ENCODE assay signal across 9 mouse cellular contexts in the genomic region with DNA sequence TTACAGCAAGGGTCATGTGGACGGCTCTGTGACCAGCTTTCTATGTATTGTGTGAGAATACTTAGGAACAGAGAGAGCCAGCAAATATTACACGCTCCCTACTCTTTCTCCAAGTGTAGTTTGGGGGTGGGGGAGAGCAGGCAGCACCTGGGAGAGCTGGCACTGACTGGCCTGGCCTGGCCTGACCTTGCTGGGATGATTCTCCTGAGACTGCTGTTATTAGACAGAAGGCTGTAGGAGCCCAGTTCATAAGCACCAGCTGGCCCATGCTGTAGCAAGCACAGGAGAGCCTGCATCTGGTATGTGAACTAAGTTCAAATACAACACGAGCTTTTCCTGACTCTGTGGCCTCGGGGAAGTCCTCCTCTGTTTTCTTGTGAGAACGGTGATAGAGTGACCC. TPM values are rescaled to one million over a fixed set of nuclear protein-coding genes. Genes with fewer than 3 reads are reported as not detected.
DNase-seq lines count a peak whose midpoint lies in the region; ATAC-seq lines count a peak whose summit lies in the region.
"Had no signal": no experiment of that assay in that cellular context is flagged by ENCODE, and none has a peak within 500 bp of the region (broad histone marks: within the 10 kb centered on the region; RNA-seq: fewer than 3 reads in every experiment).

No protein-coding gene starts in this region.

- ATAC-seq in embryonic facial prominence, embryonic 11.5 days (replicated peaks; ENCODE audit: insufficient number of reproducible peaks, low FRiP score, low TSS enrichment, low read depth) = no peak
- ATAC-seq: forebrain, embryonic 14.5 days; liver, postnatal 0 days had no signal

- peak overlapping the region; percentile 74 for H3K27ac ChIP-seq in embryonic facial prominence, embryonic 11.5 days (replicated peaks; ENCODE audit: low read depth, low read length)
- peak overlapping the region; percentile 84 for H3K27ac ChIP-seq in limb, embryonic 10.5 days

- H3K4me1 ChIP-seq in embryonic facial prominence, embryonic 11.5 days (ENCODE audit: control insufficient read depth, insufficient read depth, low read length) = peaks cover 9% of the 10 kb centered on the region
- H3K4me1 ChIP-seq in limb, embryonic 10.5 days = peaks cover 99% of the 10 kb centered on the region

- H3K9me3 ChIP-seq in embryonic facial prominence, embryonic 11.5 days (replicated peaks; ENCODE audit: control insufficient read depth, low read length) = no peaks in the 10 kb centered on the region
- no peaks in the 10 kb centered on the region for H3K9me3 ChIP-seq in limb, embryonic 10.5 days (replicated peaks)

- H3K9ac ChIP-seq in embryonic facial prominence, embryonic 11.5 days (replicated peaks; ENCODE audit: low read length) = no peak overlapping the region; the same call in 1 of the 2 replicates
- H3K9ac ChIP-seq: liver, postnatal 0 days had no signal

- no peak overlapping the region for H3K4me2 ChIP-seq in embryonic facial prominence, embryonic 11.5 days (ENCODE audit: low read depth, low read length)

- H3K36me3 ChIP-seq in embryonic facial prominence, embryonic 11.5 days (replicated peaks; ENCODE audit: control insufficient read depth, insufficient read depth, low read depth, low read length) = no peaks in the 10 kb centered on the region
- H3K36me3 ChIP-seq in limb, embryonic 10.5 days = no peaks in the 10 kb centered on the region

- 36% methylated on average over 5 of the region's 5 CpGs for WGBS in embryonic facial prominence, embryonic 11.5 days
- 65% methylated on average over 5 of the region's 5 CpGs for WGBS in limb, embryonic 10.5 days

- DNase-seq in kidney, postnatal 36 days = peak; percentile 19 to 31
- no peak for DNase-seq in kidney, postnatal 25 days
- DNase-seq in MN1 (ENCODE audit: low spot score) = peak; percentile 53
- peak; percentile 44 for DNase-seq in embryonic facial prominence, embryonic 11.5 days (ENCODE audit: low spot score)
- peak; percentile 60 for DNase-seq in limb, embryonic 10.5 days (ENCODE audit: low spot score)
- DNase-seq in spleen, postnatal 14 days (ENCODE audit: low spot score in 2 of 2) = no peak
- no peak for DNase-seq in lung, postnatal 36 days
- DNase-seq: liver, postnatal 0 days had no signal

- H3K27me3 ChIP-seq in embryonic facial prominence, embryonic 11.5 days (ENCODE audit: control insufficient read depth, insufficient read depth, low read length) = no peaks in the 10 kb centered on the region
- no peaks in the 10 kb centered on the region for H3K27me3 ChIP-seq in limb, embryonic 10.5 days (ENCODE audit: low read depth, poor library complexity, severe bottlenecking)

- H3K4me3 ChIP-seq in embryonic facial prominence, embryonic 11.5 days (ENCODE audit: low read depth, low read length) = no peak overlapping the region
- no peak overlapping the region for H3K4me3 ChIP-seq in limb, embryonic 10.5 days

RNA-seq across cellular contexts. Expression of gene Phc2, which starts 38.7 kb away (rescaled TPM):
- polyA plus RNA-seq in embryonic facial prominence, embryonic 11.5 days (2014; fragmentation: Nextera tagmentation; extraction: Ambion mirVana) = 65.7 and 68.0 TPM in 2 replicates
- polyA plus RNA-seq in limb, embryonic 10.5 days (2016; fragmentation: Nextera tagmentation; extraction: Ambion mirVana) = 71.1 and 76.8 TPM in 2 replicates

Comparison
In these comparisons a context has a peak if more than half of its experiments do, and no peak if none do; other contexts are left out.
1. DNase-seq: peak in kidney, postnatal 36 days (2 of 2), MN1 (single experiment), embryonic facial prominence, embryonic 11.5 days (single experiment) and limb, embryonic 10.5 days (single experiment); none in kidney, postnatal 25 days (0 of 2), spleen, postnatal 14 days (0 of 2) and lung, postnatal 36 days (single experiment).